Mouse (Mus musculus): ENCODE data around the gene Esx1. TPM values are rescaled to one million over a fixed set of nuclear protein-coding genes. Genes with fewer than 3 reads are reported as not detected.

Esx1 gene
- polyA plus RNA-seq, 2 experiments: 0.11 TPM; not detected in 1

DNA sequence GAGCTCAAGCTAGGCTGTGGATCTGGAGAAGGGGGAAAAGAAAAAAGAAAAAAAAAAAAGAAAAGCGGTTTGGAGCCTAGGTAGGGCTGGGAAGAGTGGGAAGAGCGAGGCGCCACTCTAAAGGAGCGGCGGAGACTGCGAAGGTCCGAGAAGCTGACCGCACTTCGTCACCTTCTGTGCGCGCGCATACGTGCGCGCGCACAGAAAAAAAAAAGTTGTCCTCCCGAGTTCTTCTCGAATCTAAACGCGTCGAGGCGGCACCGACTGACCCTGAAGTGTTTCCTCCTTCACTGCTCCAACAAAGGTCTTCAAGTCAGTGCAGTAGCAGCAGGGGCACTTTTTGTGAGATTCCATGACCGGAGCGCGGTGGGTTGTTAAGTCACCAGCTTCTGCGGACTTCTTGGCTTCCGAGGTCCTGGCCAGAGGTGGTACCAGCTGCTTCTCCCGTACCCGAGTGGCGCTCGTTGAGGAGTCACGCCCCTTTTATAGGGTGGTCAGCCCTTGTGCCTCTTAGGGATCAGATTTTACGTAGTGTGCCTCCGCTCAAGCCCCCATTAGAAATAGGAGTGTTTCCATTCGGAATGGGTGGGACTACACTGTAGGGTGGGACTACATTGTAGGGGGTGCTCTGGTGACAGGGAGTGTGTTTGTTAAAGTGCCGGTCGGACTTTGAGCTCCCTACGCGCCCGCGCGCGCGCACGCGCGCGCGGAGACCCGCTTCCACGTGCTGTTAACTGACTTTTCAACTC is 2.0 kb downstream of the Esx1 start:
- WGBS: 25% methylated on average over 48 of the region's 52 CpGs
- ATAC-seq (ENCODE audit: low FRiP score, low read depth): no peak
- H3K9me3 ChIP-seq (ENCODE audit: control insufficient read depth, low read length): no peaks in the 10 kb centered on the region
- H3K4me1 ChIP-seq (ENCODE audit: control insufficient read depth, insufficient read depth, low read length): no peaks in the 10 kb centered on the region
- peak overlapping the region; percentile 32 for H3K4me2 ChIP-seq (replicated peaks; ENCODE audit: low read depth, low read length, severe bottlenecking)
- H3K27ac ChIP-seq (replicated peaks; ENCODE audit: low read depth, low read length): no peak overlapping the region
- peaks cover 72% of the 10 kb centered on the region for H3K27me3 ChIP-seq (ENCODE audit: control insufficient read depth, insufficient read depth, low read length)
- no peak for DNase-seq (ENCODE audit: low spot score)
- H3K9ac ChIP-seq (ENCODE audit: low read depth, low read length, severe bottlenecking): no peak overlapping the region
- no peaks in the 10 kb centered on the region for H3K36me3 ChIP-seq (ENCODE audit: control insufficient read depth, insufficient read depth, low read length)
- peak overlapping the region; percentile 13 for H3K4me3 ChIP-seq (replicated peaks; ENCODE audit: low read length)
- no peak for TF ChIP-seq POLR2A (IDR thresholded peaks at IDR 0.05; ENCODE audit: borderline replicate concordance, extremely low read depth, insufficient read depth, insufficient read length)

DNA sequence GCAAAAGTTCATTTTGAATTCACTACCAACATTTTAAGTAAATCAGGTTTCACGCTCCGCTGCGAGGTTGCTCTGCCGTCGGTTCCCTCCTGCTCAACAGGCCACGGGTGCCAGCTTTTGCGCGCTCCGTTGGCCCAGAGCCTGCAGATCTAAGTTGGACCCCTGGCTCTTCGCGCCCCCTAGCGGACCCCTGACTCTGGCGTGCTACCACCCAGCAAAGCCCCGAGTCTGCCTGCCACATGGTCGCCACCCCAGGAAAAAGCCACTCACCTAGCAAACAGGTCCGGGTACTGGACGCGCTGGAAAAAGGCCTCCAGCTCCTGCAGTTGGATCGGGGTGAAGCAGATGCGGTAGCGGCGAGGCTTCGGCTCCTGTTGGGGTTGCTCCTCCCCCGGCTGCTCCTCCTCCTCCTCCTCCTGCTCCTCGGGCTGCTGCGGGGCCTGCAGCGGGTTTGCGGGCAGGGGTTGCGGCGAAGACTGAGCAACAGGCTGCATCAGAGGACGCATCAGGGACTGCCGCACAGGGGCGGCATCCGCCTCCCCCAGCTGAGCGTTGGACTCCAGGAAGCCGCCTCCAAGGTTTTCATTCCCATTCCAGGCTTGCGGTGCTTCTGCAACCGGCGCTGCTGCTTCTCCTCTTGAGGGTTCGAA is 3.7 kb downstream of the Esx1 start:
- Histone ChIP-seq H3K4me1 (ENCODE audit: control insufficient read depth, insufficient read depth, low read length) (no peaks in the 10 kb centered on the region), H3K36me3 (ENCODE audit: control insufficient read depth, insufficient read depth, low read length) (no peaks in the 10 kb centered on the region), H3K4me3 (replicated peaks; ENCODE audit: low read length) (0 out of 2 replicates have a peak overlapping the region, but pooled peaks have one; percentile 18), H3K9ac (ENCODE audit: low read depth, low read length, severe bottlenecking) (no peak overlapping the region), H3K9me3 (ENCODE audit: control insufficient read depth, low read length) (no peaks in the 10 kb centered on the region), H3K4me2 (replicated peaks; ENCODE audit: low read depth, low read length, severe bottlenecking) (no peak overlapping the region), H3K27ac (replicated peaks; ENCODE audit: low read depth, low read length) (no peak overlapping the region), H3K27me3 (ENCODE audit: control insufficient read depth, insufficient read depth, low read length) (peaks cover 60% of the 10 kb centered on the region)
- peak; percentile 71; the same call in 1 of the 2 replicates for ATAC-seq (ENCODE audit: low FRiP score, low read depth)
- 14% methylated on average over 36 of the region's 40 CpGs for WGBS
- no peak for TF ChIP-seq POLR2A (IDR thresholded peaks at IDR 0.05; ENCODE audit: borderline replicate concordance, extremely low read depth, insufficient read depth, insufficient read length)
- DNase-seq (ENCODE audit: low spot score): peak; percentile 7

DNA sequence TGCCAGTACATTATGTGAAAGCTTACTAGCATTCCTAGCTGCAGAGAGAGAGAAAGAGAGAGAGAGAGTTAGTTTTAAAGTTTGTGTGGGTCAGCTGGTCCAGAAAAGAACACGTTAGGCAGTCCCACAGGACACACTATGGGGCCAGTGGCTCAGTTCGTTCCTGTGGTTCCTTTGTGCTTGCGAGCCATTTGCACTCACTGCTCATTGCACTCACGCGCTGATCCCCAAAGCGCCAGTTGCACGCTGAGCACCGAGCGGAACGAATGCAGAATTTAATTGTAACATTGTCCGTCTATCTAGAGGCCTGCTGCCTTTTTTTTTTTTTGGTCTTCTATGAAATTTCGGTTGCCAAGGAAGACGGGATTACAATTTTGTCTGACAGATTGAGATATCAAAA is 15.4 kb downstream of the Esx1 start:
- TF ChIP-seq POLR2A (IDR thresholded peaks at IDR 0.05; ENCODE audit: borderline replicate concordance, extremely low read depth, insufficient read depth, insufficient read length): no peak
- no peak for ATAC-seq (ENCODE audit: low FRiP score, low read depth)
- peaks cover 35% of the 10 kb centered on the region; the same call in 1 of the 2 replicates for H3K27me3 ChIP-seq (ENCODE audit: control insufficient read depth, insufficient read depth, low read length)
- 20% methylated on average over 12 of the region's 13 CpGs for WGBS
- H3K4me3 ChIP-seq (replicated peaks; ENCODE audit: low read length): no peak overlapping the region
- no peaks in the 10 kb centered on the region for H3K36me3 ChIP-seq (ENCODE audit: control insufficient read depth, insufficient read depth, low read length)
- H3K27ac ChIP-seq (replicated peaks; ENCODE audit: low read depth, low read length): no peak overlapping the region
- DNase-seq (ENCODE audit: low spot score): no peak
- H3K9me3 ChIP-seq (ENCODE audit: control insufficient read depth, low read length): no peaks in the 10 kb centered on the region
- no peak overlapping the region for H3K9ac ChIP-seq (ENCODE audit: low read depth, low read length, severe bottlenecking)
- no peaks in the 10 kb centered on the region for H3K4me1 ChIP-seq (ENCODE audit: control insufficient read depth, insufficient read depth, low read length)
- no peak overlapping the region for H3K4me2 ChIP-seq (replicated peaks; ENCODE audit: low read depth, low read length, severe bottlenecking)

DNA sequence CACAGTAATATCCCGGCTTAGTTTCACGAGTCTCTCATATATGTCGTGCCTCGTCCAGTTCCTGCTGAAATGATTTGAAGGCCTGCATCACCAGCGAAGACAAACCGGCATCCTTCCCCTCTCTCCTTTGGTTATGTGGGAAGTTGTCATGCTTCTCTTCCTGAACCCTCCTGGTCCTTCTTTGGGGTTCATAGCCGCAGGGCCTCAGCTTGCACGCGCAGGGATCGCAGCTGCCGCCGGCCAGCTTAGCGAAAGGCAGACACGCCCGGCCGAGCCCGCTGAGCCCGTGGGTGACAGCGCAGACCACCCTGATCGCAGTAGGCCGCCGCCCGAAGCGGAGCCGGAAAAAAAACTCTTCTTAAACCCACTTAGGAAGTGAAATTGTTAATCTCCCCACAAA is 17.4 kb downstream of the Esx1 start:
- no peak for TF ChIP-seq POLR2A (IDR thresholded peaks at IDR 0.05; ENCODE audit: borderline replicate concordance, extremely low read depth, insufficient read depth, insufficient read length)
- H3K9me3 ChIP-seq (ENCODE audit: control insufficient read depth, low read length): no peaks in the 10 kb centered on the region
- DNase-seq (ENCODE audit: low spot score) (no peak), ATAC-seq (ENCODE audit: low FRiP score, low read depth) (no peak)
- no peak overlapping the region for H3K4me3 ChIP-seq (replicated peaks; ENCODE audit: low read length)
- no peaks in the 10 kb centered on the region for H3K36me3 ChIP-seq (ENCODE audit: control insufficient read depth, insufficient read depth, low read length)
- H3K27me3 ChIP-seq (ENCODE audit: control insufficient read depth, insufficient read depth, low read length): peaks cover 46% of the 10 kb centered on the region; the same call in 1 of the 2 replicates
- H3K27ac ChIP-seq (replicated peaks; ENCODE audit: low read depth, low read length): no peak overlapping the region
- H3K4me1 ChIP-seq (ENCODE audit: control insufficient read depth, insufficient read depth, low read length): no peaks in the 10 kb centered on the region
- no peak overlapping the region for H3K9ac ChIP-seq (ENCODE audit: low read depth, low read length, severe bottlenecking)
- no peak overlapping the region for H3K4me2 ChIP-seq (replicated peaks; ENCODE audit: low read depth, low read length, severe bottlenecking)
- WGBS: 25% methylated on average over 25 of the region's 25 CpGs

Other genes with a start within 250 kb of the Esx1 start
- not detected in 2 replicates for gene H2bfm, start 194.8 kb downstream of the Esx1 start, polyA plus RNA-seq (2012; rRNA removed)
- not detected in 2 replicates for gene H2bfm, start 194.8 kb downstream of the Esx1 start, polyA plus RNA-seq (2014; fragmentation: Nextera tagmentation; extraction: Ambion mirVana)
- 13.4 and 19.8 TPM in 2 replicates for gene Tmsb15b2, start 146.6 kb downstream of the Esx1 start, polyA plus RNA-seq (2012; rRNA removed)
- gene Tmsb15b2, start 146.6 kb downstream of the Esx1 start, polyA plus RNA-seq (2014; fragmentation: Nextera tagmentation; extraction: Ambion mirVana): 51.9 and 55.5 TPM in 2 replicates
- 4.8 and 8.3 TPM in 2 replicates for gene Tmsb15l, start 145.2 kb downstream of the Esx1 start, polyA plus RNA-seq (2012; rRNA removed)
- gene Tmsb15l, start 145.2 kb downstream of the Esx1 start, polyA plus RNA-seq (2014; fragmentation: Nextera tagmentation; extraction: Ambion mirVana): 5.3 and 6.6 TPM in 2 replicates
- gene Tmsb15b1, start 145.2 kb downstream of the Esx1 start, polyA plus RNA-seq (2012; rRNA removed): 6.3 and 11.3 TPM in 2 replicates
- gene Tmsb15b1, start 145.2 kb downstream of the Esx1 start, polyA plus RNA-seq (2014; fragmentation: Nextera tagmentation; extraction: Ambion mirVana): 28.5 and 30.8 TPM in 2 replicates
- 11.4 TPM in 2 replicates for gene Zcchc18, start 128.9 kb downstream of the Esx1 start, polyA plus RNA-seq (2012; rRNA removed)
- gene Zcchc18, start 128.9 kb downstream of the Esx1 start, polyA plus RNA-seq (2014; fragmentation: Nextera tagmentation; extraction: Ambion mirVana): 17.1 and 21.3 TPM in 2 replicates
- gene Slc25a53, start 83.8 kb downstream of the Esx1 start, polyA plus RNA-seq (2012; rRNA removed): 10.8 and 11.4 TPM in 2 replicates
- 11.3 and 13.7 TPM in 2 replicates for gene Slc25a53, start 83.8 kb downstream of the Esx1 start, polyA plus RNA-seq (2014; fragmentation: Nextera tagmentation; extraction: Ambion mirVana)
- gene Fam199x, start 72.5 kb downstream of the Esx1 start, polyA plus RNA-seq (2012; rRNA removed): 2.5 and 2.7 TPM in 2 replicates
- gene Fam199x, start 72.5 kb downstream of the Esx1 start, polyA plus RNA-seq (2014; fragmentation: Nextera tagmentation; extraction: Ambion mirVana): 6.7 and 7.8 TPM in 2 replicates

All from limb, embryonic 14.5 days (tissue).